Mouse (Mus musculus): ENCODE measurements around the gene Tap2. TPM values are rescaled to one million over a fixed set of nuclear protein-coding genes. Genes with fewer than 3 reads are reported as not detected.

The Tap2 gene
- polyA plus RNA-seq, 1 experiment from 2014 or later: 1.3 TPM

DNA sequence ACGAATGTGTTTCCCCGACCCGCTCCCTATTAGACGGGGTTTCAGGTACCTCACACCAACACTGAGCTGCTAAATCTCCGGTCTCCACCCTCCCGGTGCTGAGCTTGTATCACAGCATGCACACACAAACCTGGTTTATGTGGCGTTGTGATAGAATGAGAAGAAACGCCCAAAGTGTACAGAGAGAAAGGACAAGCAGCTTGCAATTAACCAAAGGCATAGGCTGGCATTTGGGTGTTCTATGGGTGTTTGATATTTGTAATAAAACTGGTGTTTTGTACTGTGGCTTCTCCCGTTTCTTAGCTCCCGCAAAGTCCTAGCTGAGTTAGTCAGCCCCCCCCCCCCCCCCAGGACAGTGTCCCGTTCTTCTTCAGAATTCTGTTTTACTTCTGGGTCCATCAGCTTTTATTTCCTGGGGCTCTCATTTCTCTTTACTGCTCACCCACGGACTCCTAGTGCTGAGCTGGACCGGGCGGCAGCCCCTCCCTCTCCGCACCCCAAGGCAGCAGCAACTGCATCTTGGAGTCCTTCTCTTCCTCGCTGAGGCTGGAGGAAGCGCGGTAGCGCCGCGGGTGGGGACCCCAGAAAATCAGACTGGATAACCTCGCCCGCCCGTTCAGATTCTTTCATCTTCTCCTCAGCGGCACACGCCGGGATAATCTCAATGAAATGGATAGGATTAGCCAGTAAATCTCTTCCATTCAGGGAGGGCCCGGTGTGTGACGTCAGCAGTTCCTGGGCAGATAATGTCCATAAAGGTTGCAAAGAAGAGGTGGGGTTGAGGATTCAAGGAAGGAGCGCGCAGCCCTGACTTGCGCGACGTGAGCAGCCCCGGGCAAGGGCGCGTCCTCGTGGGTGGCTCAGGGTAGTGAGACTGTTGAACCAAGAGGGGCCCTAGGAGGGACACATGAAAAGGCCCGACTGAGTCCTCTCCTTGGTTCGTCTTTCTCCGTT is 6.1 kb upstream of the Tap2 start, which contains the start of gene Psmb8:
Gene Psmb8 (plus strand): TSS at position 781 of the 954 bp plus-strand sequence.
- Histone ChIP-seq H3K4me2 (replicated peaks) (peak within 1 kb of the TSS; percentile 58), H3K27me3 (peaks cover 89% of the 10 kb centered on the region), H3K27ac (no peak within 1 kb of the TSS), H3K9ac (no peak within 1 kb of the TSS), H3K9me3 (no peaks in the 10 kb centered on the region), H3K36me3 (no peaks in the 10 kb centered on the region), H3K4me1 (peaks cover 9% of the 10 kb centered on the region), H3K4me3 (peak within 1 kb of the TSS; percentile 32)
- 0 out of 2 replicates have a peak, but pooled peaks have one; percentile 48 for ATAC-seq (ENCODE audit: insufficient number of reproducible peaks, insufficient read depth, low FRiP score, low TSS enrichment)
- WGBS: 4% methylated on average over 41 of the region's 41 CpGs

DNA sequence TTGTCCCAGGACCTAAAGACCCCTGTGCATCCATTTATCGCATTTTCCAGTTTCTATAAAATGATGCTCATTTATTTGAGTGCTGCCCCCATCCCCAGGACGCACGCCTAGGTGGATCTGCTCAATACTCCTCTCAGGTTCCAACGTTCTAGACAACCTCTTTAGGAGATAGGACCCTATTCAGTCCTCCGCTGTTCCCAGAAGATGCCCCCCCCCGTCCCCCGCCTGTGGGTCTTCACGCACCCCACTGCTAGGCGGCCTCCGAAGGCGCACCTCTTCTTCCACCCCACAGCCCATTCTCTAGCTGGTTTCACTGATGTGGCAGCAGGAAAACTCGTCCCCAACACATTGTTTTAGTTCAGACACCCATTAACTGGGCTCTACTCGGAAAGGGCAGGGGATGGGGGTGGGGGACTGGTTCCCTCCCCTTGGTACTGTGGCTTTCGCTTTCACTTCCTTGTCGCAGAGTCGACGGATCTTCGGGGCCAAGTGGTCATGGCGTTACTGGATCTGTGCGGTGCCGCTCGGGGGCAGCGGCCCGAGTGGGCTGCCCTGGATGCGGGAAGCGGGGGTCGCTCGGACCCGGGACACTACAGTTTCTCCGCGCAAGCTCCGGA is 5.3 kb upstream of the Tap2 start:
- H3K9me3 ChIP-seq: no peaks in the 10 kb centered on the region
- H3K27ac ChIP-seq: no peak overlapping the region
- H3K4me2 ChIP-seq (replicated peaks): peak overlapping the region; percentile 58
- peaks cover 84% of the 10 kb centered on the region for H3K27me3 ChIP-seq
- no peak for ATAC-seq (ENCODE audit: insufficient number of reproducible peaks, insufficient read depth, low FRiP score, low TSS enrichment)
- peaks cover 9% of the 10 kb centered on the region for H3K4me1 ChIP-seq
- WGBS: 2% methylated on average over 32 of the region's 32 CpGs
- H3K9ac ChIP-seq: no peak overlapping the region
- peak overlapping the region; percentile 32 for H3K4me3 ChIP-seq
- H3K36me3 ChIP-seq: no peaks in the 10 kb centered on the region

DNA sequence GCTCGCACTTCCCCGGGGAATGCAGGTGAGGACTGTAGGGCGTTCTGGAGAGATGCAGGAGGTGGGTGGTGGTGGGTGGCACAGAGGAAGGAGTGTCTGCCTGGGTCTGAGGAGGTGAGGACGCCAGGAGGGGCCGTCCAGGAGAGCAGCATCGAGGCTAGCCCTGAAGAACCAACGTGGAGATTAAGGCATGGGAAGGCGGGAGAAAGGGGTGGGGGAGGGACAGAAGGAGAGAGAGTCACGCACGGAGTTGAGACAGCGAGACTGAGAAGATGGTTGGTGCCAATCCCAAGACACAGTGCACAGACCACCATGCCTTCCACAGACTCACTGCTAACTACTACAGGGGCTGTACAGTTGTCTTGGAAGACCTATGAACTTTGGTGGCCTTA is 4.8 kb upstream of the Tap2 start:
- peaks cover 84% of the 10 kb centered on the region for H3K27me3 ChIP-seq
- peaks cover 9% of the 10 kb centered on the region for H3K4me1 ChIP-seq
- H3K36me3 ChIP-seq: no peaks in the 10 kb centered on the region
- H3K9me3 ChIP-seq: no peaks in the 10 kb centered on the region
- ATAC-seq (ENCODE audit: insufficient number of reproducible peaks, insufficient read depth, low FRiP score, low TSS enrichment): no peak
- H3K4me2 ChIP-seq (replicated peaks): peak overlapping the region; percentile 58
- WGBS: 4% methylated on average over 11 of the region's 11 CpGs
- peak overlapping the region; percentile 32 for H3K4me3 ChIP-seq
- no peak overlapping the region for H3K27ac ChIP-seq
- no peak overlapping the region for H3K9ac ChIP-seq

DNA sequence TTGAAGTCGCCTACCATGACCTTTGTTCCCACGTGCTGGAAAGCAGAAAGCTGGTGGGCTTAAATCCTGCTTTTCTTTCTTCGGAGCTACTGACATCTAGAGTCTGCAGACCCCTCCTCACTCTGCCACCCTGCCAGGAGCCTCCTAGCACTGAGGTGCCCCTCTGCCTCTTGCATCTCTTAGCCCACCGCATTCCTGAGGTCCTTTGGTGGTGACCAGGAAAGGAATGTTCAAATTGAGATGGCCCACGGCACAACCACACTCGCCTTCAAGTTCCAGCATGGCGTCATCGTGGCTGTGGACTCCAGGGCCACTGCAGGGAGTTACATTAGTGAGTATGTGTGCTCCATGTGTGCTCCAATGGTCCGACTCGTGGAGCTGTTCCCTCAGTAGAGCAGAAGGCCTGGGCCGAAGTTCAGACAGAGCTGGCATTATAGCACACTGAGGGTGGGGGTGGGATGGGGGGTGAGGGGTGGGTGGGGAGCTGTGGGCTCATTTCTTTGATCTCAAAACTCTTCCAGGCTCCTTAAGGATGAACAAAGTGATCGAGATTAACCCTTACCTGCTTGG is 4.2 kb upstream of the Tap2 start:
- Histone ChIP-seq H3K9ac (no peak overlapping the region), H3K27ac (no peak overlapping the region), H3K4me3 (no peak overlapping the region), H3K4me2 (replicated peaks) (no peak overlapping the region), H3K4me1 (peaks cover 9% of the 10 kb centered on the region), H3K27me3 (peaks cover 83% of the 10 kb centered on the region), H3K9me3 (no peaks in the 10 kb centered on the region), H3K36me3 (no peaks in the 10 kb centered on the region)
- no peak for ATAC-seq (ENCODE audit: insufficient number of reproducible peaks, insufficient read depth, low FRiP score, low TSS enrichment)
- 58% methylated on average over 12 of the region's 12 CpGs for WGBS

DNA sequence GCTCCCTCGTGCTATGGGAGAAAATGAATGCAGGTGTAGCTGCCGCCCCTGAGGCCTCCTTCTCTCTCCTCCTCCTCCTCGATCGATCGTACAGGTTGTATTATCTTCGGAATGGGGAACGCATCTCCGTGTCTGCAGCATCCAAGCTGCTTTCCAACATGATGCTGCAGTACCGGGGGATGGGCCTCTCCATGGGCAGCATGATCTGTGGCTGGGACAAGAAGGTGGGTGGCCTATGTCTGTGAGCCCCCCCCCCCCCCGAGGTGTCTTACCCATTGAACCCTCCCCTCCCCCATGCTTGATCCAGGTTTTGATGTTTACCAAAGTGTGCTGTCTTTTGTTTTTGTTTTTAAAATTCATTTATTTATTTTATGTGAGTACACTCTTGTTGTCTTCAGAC is 3.3 kb upstream of the Tap2 start:
- no peaks in the 10 kb centered on the region for H3K36me3 ChIP-seq
- no peaks in the 10 kb centered on the region for H3K9me3 ChIP-seq
- no peak overlapping the region for H3K4me3 ChIP-seq
- H3K4me2 ChIP-seq (replicated peaks): no peak overlapping the region
- no peak for ATAC-seq (ENCODE audit: insufficient number of reproducible peaks, insufficient read depth, low FRiP score, low TSS enrichment)
- no peak overlapping the region for H3K27ac ChIP-seq
- H3K9ac ChIP-seq: no peak overlapping the region
- peaks cover 12% of the 10 kb centered on the region for H3K4me1 ChIP-seq
- peaks cover 82% of the 10 kb centered on the region for H3K27me3 ChIP-seq
- 86% methylated on average over 10 of the region's 10 CpGs for WGBS

DNA sequence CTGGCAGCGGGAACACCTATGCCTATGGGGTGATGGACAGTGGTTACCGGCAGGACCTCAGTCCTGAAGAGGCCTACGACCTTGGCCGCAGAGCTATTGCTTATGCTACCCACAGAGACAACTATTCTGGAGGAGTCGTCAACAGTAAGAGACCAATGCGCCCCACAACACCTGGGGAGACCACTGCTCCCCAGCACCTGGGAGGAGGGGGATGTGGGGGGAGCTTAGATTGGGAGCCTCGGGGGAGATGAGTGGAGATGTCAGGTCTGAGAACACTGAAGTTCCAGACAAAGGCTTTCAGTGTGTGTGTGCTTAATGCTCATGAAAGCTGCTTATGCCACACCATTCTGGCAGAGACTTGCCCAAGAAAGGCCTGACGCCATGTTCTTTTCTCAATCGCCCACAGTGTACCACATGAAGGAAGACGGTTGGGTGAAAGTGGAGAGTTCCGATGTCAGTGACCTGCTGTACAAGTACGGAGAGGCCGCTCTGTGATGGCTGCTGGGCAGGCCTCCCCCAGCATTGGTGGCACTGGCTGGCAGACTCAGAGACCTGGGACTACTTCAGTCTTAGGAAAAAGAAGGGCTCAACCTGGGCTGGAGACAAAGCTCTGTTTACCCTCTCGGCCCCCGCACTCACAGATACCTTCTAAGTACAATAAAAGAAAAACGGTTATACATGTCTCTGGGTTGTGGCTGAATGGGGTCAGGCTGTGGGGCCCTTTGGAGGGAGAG is 2.4 kb upstream of the Tap2 start:
- WGBS: 84% methylated on average over 16 of the region's 16 CpGs

DNA sequence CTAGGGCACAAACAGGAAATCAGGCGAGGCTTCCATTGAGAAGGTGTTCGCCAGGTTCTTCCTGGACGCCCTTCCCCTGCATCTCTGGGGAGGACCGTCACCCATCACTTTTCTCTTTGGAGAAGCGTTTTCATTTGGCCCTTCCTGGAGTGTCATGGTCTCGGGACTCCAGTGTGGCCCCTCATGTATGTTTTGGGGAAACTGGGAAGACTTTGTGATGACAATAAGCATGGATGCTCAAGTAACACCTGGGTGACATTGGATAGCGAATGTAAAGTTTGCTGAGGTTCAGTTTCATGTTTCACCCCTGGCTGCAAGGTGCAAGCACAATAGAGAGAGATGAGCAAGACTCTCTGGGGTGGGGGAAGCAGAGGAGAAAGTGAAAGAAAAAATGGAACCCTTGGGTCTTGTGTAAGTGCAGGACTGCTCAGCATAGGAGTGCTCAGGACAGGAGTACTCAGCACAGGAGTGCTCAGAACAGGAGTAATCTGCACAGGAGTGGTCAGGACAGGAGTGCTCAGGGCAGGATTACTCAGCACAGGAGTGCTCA is 1.7 kb upstream of the Tap2 start:
- 66% methylated on average over 7 of the region's 7 CpGs for whole genome bisulfite sequencing
- ATAC-seq (ENCODE audit: insufficient number of reproducible peaks, insufficient read depth, low FRiP score, low TSS enrichment): no peak
- H3K4me1 ChIP-seq: peaks cover 15% of the 10 kb centered on the region
- H3K4me3 ChIP-seq: no peak overlapping the region
- no peaks in the 10 kb centered on the region for H3K36me3 ChIP-seq
- no peak overlapping the region for H3K9ac ChIP-seq
- H3K9me3 ChIP-seq: no peaks in the 10 kb centered on the region
- peaks cover 82% of the 10 kb centered on the region for H3K27me3 ChIP-seq
- H3K4me2 ChIP-seq (replicated peaks): no peak overlapping the region
- H3K27ac ChIP-seq: no peak overlapping the region

More for the DNA sequence above, 2.4 kb upstream of the Tap2 start:
- no peak for ATAC-seq (ENCODE audit: insufficient number of reproducible peaks, insufficient read depth, low FRiP score, low TSS enrichment)
- Histone ChIP-seq H3K36me3 (no peaks in the 10 kb centered on the region), H3K4me3 (no peak overlapping the region), H3K4me1 (peaks cover 15% of the 10 kb centered on the region), H3K27ac (no peak overlapping the region), H3K27me3 (peaks cover 82% of the 10 kb centered on the region), H3K9me3 (no peaks in the 10 kb centered on the region), H3K4me2 (replicated peaks) (no peak overlapping the region), H3K9ac (no peak overlapping the region)

DNA sequence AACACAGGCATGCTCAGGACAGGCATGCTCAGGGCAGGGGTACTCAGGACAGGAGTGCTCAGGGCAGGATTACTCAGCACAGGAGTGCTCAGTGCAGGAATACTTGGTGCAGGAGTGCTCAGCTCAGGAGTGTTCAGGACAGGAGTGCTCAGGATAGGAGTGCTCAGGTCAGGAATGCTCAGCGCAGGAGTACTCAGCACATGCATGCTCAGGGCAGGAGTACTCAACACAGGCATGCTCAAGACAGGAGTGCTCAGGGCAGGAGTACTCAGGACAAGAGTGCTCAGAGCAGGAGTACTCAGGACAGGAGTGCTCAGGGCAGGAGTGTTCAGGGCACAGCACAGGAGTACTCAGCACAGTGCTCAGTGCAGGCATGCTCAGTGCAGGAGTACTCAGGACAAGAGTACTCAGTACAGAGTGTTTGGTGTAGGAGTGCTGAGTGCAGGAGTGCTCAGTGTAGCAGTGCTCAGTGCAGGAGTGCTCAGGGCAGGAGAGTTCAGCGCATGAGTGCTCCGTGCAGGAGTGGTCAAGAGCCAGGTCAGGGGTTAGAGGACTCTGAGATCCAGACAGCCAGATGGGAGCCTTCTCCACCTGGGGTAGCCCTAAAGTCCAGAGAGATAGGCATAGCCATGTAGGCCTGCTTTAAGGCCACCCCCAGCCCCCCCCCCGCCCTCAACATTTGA is 426 bp upstream of the Tap2 start:
- 81% methylated on average over 4 of the region's 4 CpGs for WGBS
- peak; percentile 76; the same call in 1 of the 2 replicates for ATAC-seq (ENCODE audit: insufficient number of reproducible peaks, insufficient read depth, low FRiP score, low TSS enrichment)
- Histone ChIP-seq H3K27ac (no peak overlapping the region), H3K4me3 (no peak overlapping the region), H3K36me3 (no peaks in the 10 kb centered on the region), H3K4me1 (peaks cover 12% of the 10 kb centered on the region), H3K27me3 (peaks cover 78% of the 10 kb centered on the region), H3K9ac (no peak overlapping the region), H3K4me2 (replicated peaks) (no peak overlapping the region), H3K9me3 (no peaks in the 10 kb centered on the region)

DNA sequence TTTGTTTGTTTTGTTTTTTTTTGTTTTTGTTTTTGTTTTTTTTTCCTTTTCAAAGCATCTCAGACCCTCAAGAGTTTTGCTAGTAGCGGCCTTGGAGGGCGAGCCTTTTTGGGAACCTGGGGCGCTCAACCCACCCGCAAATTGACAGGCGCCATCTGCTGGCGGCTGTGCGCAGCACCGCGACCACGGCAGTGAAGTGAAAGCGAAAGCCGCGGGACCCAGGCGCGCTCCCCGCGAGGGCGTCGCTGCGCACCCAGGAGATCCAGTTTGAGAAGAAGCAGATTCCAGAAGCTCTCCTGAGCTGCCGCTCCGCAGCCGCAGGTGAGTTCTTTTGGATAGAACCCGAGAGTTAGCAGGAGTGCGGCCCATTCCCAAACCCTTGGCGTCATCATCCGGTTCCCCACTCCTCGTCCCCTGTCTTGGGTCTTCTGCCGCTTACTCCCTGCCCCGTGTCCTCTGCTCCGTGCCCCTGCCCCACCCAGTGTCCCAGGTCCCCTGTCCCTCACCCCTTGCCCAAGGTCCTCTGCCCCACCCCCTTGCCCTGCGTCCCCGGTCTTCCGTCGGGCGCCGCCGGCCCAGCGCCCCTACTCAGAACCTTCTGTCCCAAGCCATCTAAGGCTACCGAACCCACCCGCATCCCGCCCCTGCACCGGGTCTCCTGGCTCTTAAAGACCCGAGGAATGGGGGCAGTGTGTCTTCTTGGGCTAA is 1.1 kb downstream of the Tap2 start:
- under 1% methylated on average over 44 of the region's 44 CpGs for WGBS
- peak overlapping the region; percentile 62 for H3K4me3 ChIP-seq
- H3K27me3 ChIP-seq: peaks cover 73% of the 10 kb centered on the region
- H3K4me1 ChIP-seq: 0 out of 2 replicates have a peak, but pooled peaks cover 6% of the 10 kb centered on the region
- no peaks in the 10 kb centered on the region for H3K36me3 ChIP-seq
- peak overlapping the region; percentile 57 for H3K9ac ChIP-seq
- ATAC-seq (ENCODE audit: insufficient number of reproducible peaks, insufficient read depth, low FRiP score, low TSS enrichment): no peak
- no peaks in the 10 kb centered on the region for H3K9me3 ChIP-seq
- no peak overlapping the region for H3K27ac ChIP-seq
- peak overlapping the region; percentile 83 for H3K4me2 ChIP-seq (replicated peaks)

DNA sequence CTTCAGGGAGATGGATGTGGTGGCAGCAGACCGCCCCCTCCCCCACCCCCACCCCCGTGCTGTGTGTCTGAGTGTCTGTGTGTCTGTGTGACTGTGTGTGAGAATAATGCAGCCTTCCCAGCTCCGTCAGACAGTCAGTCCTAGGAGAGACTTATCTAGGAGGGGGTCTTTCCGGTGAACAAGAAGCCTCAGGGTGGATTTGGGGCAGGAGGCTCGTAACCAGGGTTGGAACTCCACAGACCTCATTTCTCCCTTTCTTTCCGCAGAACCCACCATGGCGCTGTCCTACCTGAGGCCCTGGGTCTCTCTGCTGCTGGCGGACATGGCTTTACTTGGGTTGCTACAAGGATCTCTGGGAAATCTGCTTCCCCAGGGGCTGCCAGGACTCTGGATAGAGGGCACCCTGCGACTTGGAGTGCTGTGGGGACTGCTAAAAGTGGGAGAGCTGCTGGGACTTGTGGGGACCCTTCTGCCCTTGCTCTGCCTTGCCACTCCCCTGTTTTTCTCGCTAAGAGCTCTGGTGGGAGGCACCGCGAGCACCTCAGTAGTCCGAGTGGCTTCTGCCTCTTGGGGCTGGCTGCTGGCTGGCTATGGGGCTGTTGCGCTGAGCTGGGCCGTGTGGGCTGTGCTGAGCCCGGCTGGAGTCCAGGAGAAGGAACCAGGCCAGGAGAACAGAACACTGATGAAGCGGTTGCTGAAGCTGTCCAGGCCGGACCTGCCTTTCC is 1.9 kb downstream of the Tap2 start:
- Histone ChIP-seq H3K27ac (no peak overlapping the region), H3K36me3 (no peaks in the 10 kb centered on the region), H3K4me1 (0 out of 2 replicates have a peak, but pooled peaks cover 6% of the 10 kb centered on the region), H3K4me2 (replicated peaks) (peak overlapping the region; percentile 83), H3K9me3 (no peaks in the 10 kb centered on the region), H3K27me3 (peaks cover 71% of the 10 kb centered on the region), H3K9ac (peak overlapping the region; percentile 57), H3K4me3 (peak overlapping the region; percentile 62)
- no peak for ATAC-seq (ENCODE audit: insufficient number of reproducible peaks, insufficient read depth, low FRiP score, low TSS enrichment)
- WGBS: 12% methylated on average over 18 of the region's 18 CpGs
